11 mouse cellular contexts compared by ENCODE assay signal in genomic region chr2:32129383-32130074, GRCm38 (mm10). TPM values are rescaled to one million over a fixed set of nuclear protein-coding genes. Genes with fewer than 3 reads are reported as not detected.
DNase-seq lines count a peak whose midpoint lies in the region; TF ChIP-seq lines count a peak whose summit lies in the region.
"Had no signal": no experiment of that assay in that cellular context is flagged by ENCODE, and none has a peak within 500 bp of the region (broad histone marks: within the 10 kb centered on the region; RNA-seq: fewer than 3 reads in every experiment).

No protein-coding gene starts in this region.

- H3K27ac ChIP-seq in heart, adult 2 months, result peak overlapping the region; percentile 68

- no peak for TF ChIP-seq CTCF in heart, adult 2 months (IDR thresholded peaks at IDR 0.05)

- H3K9ac ChIP-seq in heart, adult 2 months (ENCODE audit: low read depth, low read length), result 0 out of 2 replicates have a peak overlapping the region, but pooled peaks have one; percentile 46

- H3K4me1 ChIP-seq in heart, adult 2 months (ENCODE audit: control insufficient read depth, insufficient read depth, low read length), result peaks cover 5% of the 10 kb centered on the region

- H3K27me3 ChIP-seq in heart, adult 2 months (ENCODE audit: control insufficient read depth, insufficient read depth, low read length), result no peaks in the 10 kb centered on the region

- H3K36me3 ChIP-seq in heart, adult 2 months (ENCODE audit: control insufficient read depth, insufficient read depth, low read length), result no peaks in the 10 kb centered on the region

- DNase-seq in embryo, embryonic 11 days, result peak; percentile 29
- DNase-seq in embryo, embryonic 9.5 days (ENCODE audit: extremely low spot score), result no peak
- peak; percentile 86 for DNase-seq in NIH3T3 (ENCODE audit: low read depth)
- peak; percentile 75 to 82 for DNase-seq in heart, adult 2 months
- peak; percentile 57 to 68 for DNase-seq in heart, postnatal 36 days
- DNase-seq in frontal cortex, postnatal 14 days (ENCODE audit: low spot score in 2 of 2), result no peak
- DNase-seq in thymus, postnatal 36 days, result no peak
- no peak for DNase-seq in kidney, postnatal 10 days
- DNase-seq: kidney, adult 8-10 months; layer of hippocampus, postnatal 36 days; lung, adult 2 months had no signal

- H3K4me3 ChIP-seq in heart, adult 2 months, result no peak overlapping the region

- peak; percentile 30; the same call in 1 of the 2 replicates for TF ChIP-seq POLR2A in heart, adult 2 months (IDR thresholded peaks at IDR 0.05; ENCODE audit: insufficient read depth, low read depth, low read length)

- WGBS in heart, adult 2 months, result 32% methylated on average over 11 of the region's 11 CpGs

- TF ChIP-seq EP300 in heart, adult 2 months (IDR thresholded peaks at IDR 0.05; ENCODE audit: insufficient read depth, low read depth, low read length), result peak; percentile 86

- intact Hi-C loops in heart, adult 2 months (cut with DNase I), result loop anchor here (2.0 to 5.0 kb wide), 3 partner anchors 47 to 157 kb away; partner anchors contain the start of gene Nup214
- intact Hi-C loops in heart, postnatal 36 days (cut with DNase I), result loop anchor here (2.0 to 5.0 kb wide), 2 partner anchors 47 to 92 kb away; no protein-coding TSS in a partner anchor

- no peaks in the 10 kb centered on the region for H3K79me2 ChIP-seq in heart, adult 2 months (replicated peaks; ENCODE audit: control insufficient read depth, insufficient read depth, low read length)

RNA-seq across cellular contexts. Expression of gene Prrc2b, which starts 21.4 kb away (rescaled TPM):
- total RNA-seq in heart, adult 2 months (2021), result 10 to 100 TPM; 78.3 to 82.6 TPM
- polyA plus RNA-seq in heart, adult 2 months (2012; rRNA removed), result 39.3 and 46.9 TPM in 2 replicates
- 10 to 100 TPM; 75.5 to 80.0 TPM for total RNA-seq in heart, postnatal 36 days (2021)

RNA-seq across cellular contexts. Expression of gene Plpp7, which starts 34.2 kb away (rescaled TPM):
- total RNA-seq in heart, adult 2 months (2021), result 10 to 100 TPM; 33.6 to 33.8 TPM
- polyA plus RNA-seq in heart, adult 2 months (2012; rRNA removed), result 56.3 and 62.1 TPM in 2 replicates
- total RNA-seq in heart, postnatal 36 days (2021), result 10 to 100 TPM; 24.7 to 32.1 TPM

RNA-seq across cellular contexts. Expression of gene Fam78a, which starts 44.9 kb away (rescaled TPM):
- total RNA-seq in heart, adult 2 months (2021), result 10 to 100 TPM; 15.9 to 19.1 TPM
- polyA plus RNA-seq in heart, adult 2 months (2012; rRNA removed), result 18.7 and 24.9 TPM in 2 replicates
- total RNA-seq in heart, postnatal 36 days (2021), result 10 to 100 TPM; 14.3 to 15.8 TPM

Comparison
In these comparisons a context has a peak if more than half of its experiments do, and no peak if none do; other contexts are left out.
1. DNase-seq: peak in embryo, embryonic 11 days (single experiment), NIH3T3 (single experiment), heart, adult 2 months (2 of 2) and heart, postnatal 36 days (2 of 2); none in embryo, embryonic 9.5 days (single experiment), frontal cortex, postnatal 14 days (0 of 2), thymus, postnatal 36 days (0 of 2) and kidney, postnatal 10 days (single experiment).